Mouse (Mus musculus) hematopoietic stem cell, adult 5-6 weeks (primary cell): Measurements from ENCODE around the gene Hist1h2ai. TPM values are rescaled to one million over a fixed set of nuclear protein-coding genes. Genes with fewer than 3 reads are reported as not detected.
A peak's percentile ranks its signal among the peaks of the same experiment; 100 is the strongest.
"Not testable (repeated sequence)": the region's sequence is repeated elsewhere in the genome, so short reads cannot be mapped to it uniquely, and the experiment has no call there.

ENCODE experiments used
- ATAC-seq, 2 experiments: fragments of 125-278 bp in 1 of 2; replicated peaks in 1 of 2; 2 replicates each; pipeline ENCODE4 v1.8.0; 2016 to 2017; ENCODE audit warnings: inconsistent platforms in 2 of 2, mild to moderate bottlenecking in 2 of 2, moderate number of reproducible peaks in 2 of 2, low read depth in 1 of 2, moderate TSS enrichment in 1 of 2; ENCODE audit not compliant: low FRiP score in 2 of 2, poor library complexity in 2 of 2, severe bottlenecking in 2 of 2, insufficient read depth in 1 of 2, low TSS enrichment in 1 of 2
- total RNA-seq: library from RNA; stranded (forward); fragments of 172-1452, 232-1000 nt; gene quantifications from 2 replicates; pipeline ENCODE4 v1.2.3, GENCODE M21; 2017

Gene Hist1h2ai
- 605 and 1,529 TPM in 2 replicates for total RNA-seq

GRCm38 (mm10) chr13:21715864-21716539, at the start of gene Hist1h2ai, which contains the start of gene Hist1h2bl:
Gene Hist1h2ai (plus strand): TSS chr13:21716422.
Gene Hist1h2bl (minus strand): TSS chr13:21716143.
- ATAC-seq: peak; percentile 86 to 95

GRCm38 (mm10) chr13:21677305-21677704, 38.9 kb upstream of the Hist1h2ai start, which contains the start of gene Olfr1360:
Gene Olfr1360 (minus strand): TSS chr13:21677405.
- no peak for ATAC-seq

GRCm38 (mm10) chr13:21697811-21698210, 18.4 kb upstream of the Hist1h2ai start, which contains the start of gene Olfr1359:
Gene Olfr1359 (plus strand): TSS chr13:21698111.
- no peak for ATAC-seq

- no peak for ATAC-seq
Measured at GRCm38 (mm10) chr13:21706669-21707068, 9.6 kb upstream of the Hist1h2ai start.

GRCm38 (mm10) chr13:21710031-21710711, 6.1 kb upstream of the Hist1h2ai start:
- peak; percentile 91 for ATAC-seq

- ATAC-seq: peak; percentile 22 to 29; a peak in 3 of 4 replicates
Measured at GRCm38 (mm10) chr13:21710821-21711525, 5.2 kb upstream of the Hist1h2ai start.

GRCm38 (mm10) chr13:21711698-21712097, 4.5 kb upstream of the Hist1h2ai start:
- no peak for ATAC-seq

GRCm38 (mm10) chr13:21714725-21715124, 1.5 kb upstream of the Hist1h2ai start:
- ATAC-seq: peak in 1 of 2 experiments; percentile 20; a peak in 1 of 4 replicates

GRCm38 (mm10) chr13:21715131-21715863, 925 bp upstream of the Hist1h2ai start:
- no peak for ATAC-seq

GRCm38 (mm10) chr13:21716540-21717391, 544 bp downstream of the Hist1h2ai start:
- ATAC-seq: peak in 1 of 2 experiments; percentile 15; a peak in 2 of 4 replicates

GRCm38 (mm10) chr13:21717397-21718357, 1.5 kb downstream of the Hist1h2ai start, which contains the start of gene Hist1h3h:
Gene Hist1h3h (plus strand): TSS chr13:21717659.
- ATAC-seq: peak; percentile 40 to 48; a peak in 3 of 4 replicates

GRCm38 (mm10) chr13:21718381-21719080, 2.3 kb downstream of the Hist1h2ai start:
- no peak for ATAC-seq

GRCm38 (mm10) chr13:21721107-21721756, 5.0 kb downstream of the Hist1h2ai start:
- ATAC-seq: not testable (repeated sequence)

- ATAC-seq: peak; percentile 97 to 98
Measured at GRCm38 (mm10) chr13:21721757-21722372, 5.6 kb downstream of the Hist1h2ai start, which contains the start of gene Hist1h2bm. Gene Hist1h2bm (plus strand): TSS chr13:21722044.
